Mouse (Mus musculus) thymus, postnatal 25 days (tissue): ENCODE results near the gene Mrps10.
"Not testable (repeated sequence)": the region's sequence is repeated elsewhere in the genome, so short reads cannot be mapped to it uniquely, and the experiment has no call there.

Source experiments
- DNase-seq: peaks from one replicate; pipeline ENCODE4 v3.0.0; 2022

Mrps10 gene

DNA sequence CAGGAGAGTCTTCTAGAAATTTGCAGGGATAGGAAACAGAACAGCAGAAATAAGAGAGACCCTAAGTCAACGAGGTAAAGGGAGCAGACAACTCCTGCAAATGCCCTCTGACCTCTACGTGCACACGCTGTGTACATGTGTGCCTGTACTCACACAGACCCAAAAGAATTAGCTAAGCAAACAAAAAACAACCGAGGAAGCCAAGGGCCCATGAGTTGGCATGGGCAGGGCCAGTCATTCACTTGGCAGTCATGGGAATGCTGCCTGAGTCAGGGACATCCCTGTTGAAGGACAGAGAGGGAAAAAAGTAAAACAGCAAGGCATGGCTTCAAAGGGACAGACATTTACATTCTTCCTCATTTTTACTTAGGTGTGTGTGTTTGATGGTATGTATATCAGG, 14.6 kb downstream of the Mrps10 start:
- no peak for DNase-seq

DNA sequence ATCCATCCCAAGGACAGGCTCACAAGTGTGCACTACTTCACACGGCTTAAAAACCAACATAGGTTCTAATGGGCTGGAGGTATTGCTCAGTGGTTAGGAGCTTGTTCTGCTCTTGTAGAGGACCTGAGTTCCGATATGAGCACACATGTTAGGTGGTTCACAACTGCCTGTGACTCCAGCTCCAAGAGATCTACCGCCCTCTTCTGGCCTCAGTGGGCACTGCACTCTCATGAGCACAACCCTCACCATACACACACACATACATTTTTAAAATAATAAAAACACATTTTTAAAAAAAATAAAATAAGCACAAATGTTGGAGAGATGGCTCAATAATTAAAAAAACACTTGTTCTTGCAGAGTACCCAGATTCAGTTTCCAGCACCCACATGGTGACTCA, 15.4 kb downstream of the Mrps10 start:
- no peak for DNase-seq

- no peak for DNase-seq
Measured at GRCm38 (mm10) chr17:47385145-47385544, 16.5 kb downstream of the Mrps10 start, which contains the start of gene Guca1b. Gene Guca1b (plus strand): TSS chr17:47385393.

GRCm38 (mm10) chr17:47386649-47387048, 18.0 kb downstream of the Mrps10 start:
- peak; percentile 73 for DNase-seq

DNA sequence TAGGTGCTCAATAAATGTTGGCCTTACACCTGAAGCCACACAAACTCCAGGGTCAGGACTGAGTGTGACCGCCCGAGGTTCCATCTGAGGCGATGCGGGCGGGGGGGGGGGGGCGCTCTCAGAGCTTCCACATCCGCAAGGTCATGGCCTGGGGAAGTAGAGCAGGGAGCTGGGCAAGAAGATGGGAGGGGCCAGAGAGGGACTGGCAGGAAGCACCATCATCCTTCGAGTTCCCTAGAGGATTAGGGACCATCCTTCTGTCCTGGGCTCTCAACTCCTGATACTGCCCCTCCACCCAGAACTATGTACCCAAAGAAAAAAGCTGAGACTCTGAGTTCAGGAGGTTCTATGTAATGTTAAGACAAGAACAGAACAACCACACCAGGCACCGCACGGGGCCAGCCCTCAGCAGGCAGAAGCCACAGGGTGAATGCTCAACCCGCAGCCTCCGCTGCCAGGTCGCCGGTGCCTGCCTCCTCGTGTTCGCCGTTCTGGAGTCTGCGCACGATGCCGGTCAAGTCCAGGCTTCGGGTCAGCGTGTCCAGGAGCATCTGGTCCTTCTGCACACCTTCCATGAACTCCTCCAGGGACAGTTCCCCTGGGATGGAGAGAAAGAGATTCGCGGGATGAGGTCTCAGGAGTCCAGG, 25.7 kb downstream of the Mrps10 start:
- DNase-seq, result peak; percentile 9

- peak; percentile 31 for DNase-seq
Measured at GRCm38 (mm10) chr17:47395376-47395913, 26.8 kb downstream of the Mrps10 start.

GRCm38 (mm10) chr17:47399091-47399490, 30.4 kb downstream of the Mrps10 start:
- DNase-seq, result no peak

DNA sequence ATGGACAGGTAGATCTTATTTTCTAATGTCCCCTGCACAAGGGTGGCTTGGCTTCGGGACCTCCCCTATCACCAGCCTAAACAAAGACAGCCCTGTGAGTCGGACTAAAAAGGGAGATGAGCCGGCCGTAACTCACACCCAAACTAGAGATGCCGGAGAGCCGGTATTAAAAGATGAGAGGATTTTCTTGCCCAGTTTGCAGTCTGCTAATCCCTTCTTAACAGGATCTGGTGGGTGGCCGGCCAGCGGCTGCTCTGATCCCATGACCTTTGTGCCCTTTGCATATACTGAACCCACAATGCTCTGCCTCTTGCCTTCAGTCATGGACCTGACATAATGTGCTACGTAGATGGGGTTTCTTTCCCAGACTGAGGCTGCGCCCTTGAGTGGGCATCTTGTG, 31.8 kb downstream of the Mrps10 start, which contains the start of gene Guca1a:
Gene Guca1a, minus strand, starts transcription at position 134 of the 400 bp plus-strand sequence.
- no peak for DNase-seq

GRCm38 (mm10) chr17:47407717-47408557, 39.2 kb downstream of the Mrps10 start:
- no peak for DNase-seq

DNA sequence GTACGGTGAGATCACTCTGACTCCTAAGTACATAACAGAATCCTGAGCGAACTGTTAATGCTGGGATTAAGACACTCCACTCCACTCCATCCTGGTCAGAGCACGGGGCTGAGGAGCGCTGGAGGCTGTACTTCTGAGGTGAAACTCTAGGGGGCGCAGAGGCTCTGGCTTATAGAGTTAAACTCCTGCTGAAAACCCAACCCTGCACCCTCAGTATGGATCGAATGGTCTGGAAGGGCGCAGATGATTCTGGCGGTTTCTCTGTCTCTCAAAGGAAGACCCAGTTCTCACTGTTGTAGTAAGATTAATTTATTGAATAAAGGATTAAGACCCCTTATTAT, 39.8 kb downstream of the Mrps10 start:
- peak; percentile 66 for DNase-seq

DNA sequence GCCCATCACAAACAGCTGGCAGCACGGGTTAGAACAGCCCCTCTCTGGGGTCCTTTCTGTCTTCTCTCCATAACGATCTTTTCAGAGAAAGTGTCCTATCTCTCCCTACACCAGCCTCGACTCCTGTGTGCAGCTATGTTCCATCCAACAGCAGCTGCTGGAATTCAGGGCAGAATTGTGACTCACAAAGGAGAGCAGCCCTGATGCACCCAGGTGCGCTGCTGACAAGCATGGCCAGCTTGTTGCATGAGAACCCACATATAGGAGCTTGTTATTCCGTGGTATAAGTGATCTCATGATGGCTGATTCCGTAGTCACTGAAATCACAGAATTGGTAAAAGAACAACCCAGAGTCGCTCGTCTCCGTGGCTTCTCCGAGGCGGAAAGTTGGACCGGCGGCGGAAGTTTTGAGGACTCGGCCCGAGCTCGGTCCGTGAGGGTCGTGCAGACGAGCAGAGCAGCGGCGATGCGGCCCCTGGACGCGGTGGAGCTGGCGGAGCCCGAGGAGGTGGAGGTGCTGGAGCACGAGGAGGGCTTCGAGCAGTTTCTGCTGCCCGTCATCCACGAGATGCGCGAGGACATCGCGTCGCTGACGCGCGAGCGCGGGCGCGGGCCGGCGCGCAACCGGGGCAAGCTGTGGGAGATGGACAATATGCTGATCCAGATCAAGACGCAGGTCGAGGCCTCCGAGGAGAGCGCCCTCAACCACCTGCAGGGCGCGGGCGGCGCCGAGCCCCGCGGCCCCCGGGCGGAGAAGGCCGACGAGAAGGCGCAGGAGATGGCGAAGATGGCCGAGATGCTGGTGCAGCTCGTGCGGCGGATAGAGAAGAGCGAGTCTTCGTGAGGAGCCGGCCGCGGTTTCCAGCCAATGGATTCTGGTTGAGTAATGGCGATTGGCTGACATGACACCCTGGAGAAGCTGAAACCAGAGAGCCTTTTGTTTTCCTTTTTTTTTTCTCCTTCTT, 41.5 kb downstream of the Mrps10 start:
- peak; percentile 33 for DNase-seq

- DNase-seq, result no peak
Measured at GRCm38 (mm10) chr17:47420195-47420594, 51.5 kb downstream of the Mrps10 start.

- no peak for DNase-seq
Measured at GRCm38 (mm10) chr17:47421566-47421965, 52.9 kb downstream of the Mrps10 start.

DNA sequence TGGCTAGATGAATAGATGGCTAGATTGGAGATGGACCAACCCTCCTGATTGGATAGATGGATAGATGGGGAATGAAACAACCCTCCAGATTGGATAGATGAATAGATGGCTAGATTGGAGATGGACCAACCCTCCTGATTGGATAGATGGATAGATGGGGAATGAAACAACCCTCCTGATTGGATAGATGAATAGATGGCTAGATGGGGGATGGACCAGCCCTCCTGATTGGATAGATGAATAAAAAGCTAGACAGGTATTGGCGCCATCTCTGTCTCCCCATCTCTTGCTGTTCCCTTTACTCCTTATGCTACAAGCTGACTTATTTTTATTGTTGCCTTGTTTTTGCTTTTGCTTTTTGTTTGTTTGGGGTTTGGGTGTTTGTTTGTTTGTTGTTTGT, 53.9 kb downstream of the Mrps10 start:
- DNase-seq, result not testable (repeated sequence)

DNA sequence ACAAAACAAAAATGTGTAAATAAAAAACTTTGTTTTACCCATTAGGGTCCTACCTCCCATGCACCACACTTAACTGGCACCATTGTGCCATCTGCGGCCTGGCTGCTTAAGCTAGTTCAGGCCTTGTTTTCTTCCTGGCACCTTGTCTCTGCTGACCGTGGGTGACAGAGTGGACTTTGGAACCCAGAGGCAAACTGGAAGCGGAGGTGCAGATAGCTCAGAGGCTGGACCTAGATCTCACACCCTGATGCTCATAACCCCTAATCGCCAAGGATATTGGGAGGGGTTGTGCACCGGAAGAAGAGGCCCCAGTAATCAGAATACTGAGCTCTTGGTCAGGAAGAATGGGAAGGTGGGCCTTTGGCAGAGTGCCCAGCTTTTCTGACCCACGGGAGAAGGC, 55.5 kb downstream of the Mrps10 start:
- DNase-seq, result no peak

- no peak for DNase-seq
Measured at GRCm38 (mm10) chr17:47427316-47427715, 58.6 kb downstream of the Mrps10 start.

- DNase-seq, result no peak
Measured at GRCm38 (mm10) chr17:47428831-47429304, 60.2 kb downstream of the Mrps10 start.

DNA sequence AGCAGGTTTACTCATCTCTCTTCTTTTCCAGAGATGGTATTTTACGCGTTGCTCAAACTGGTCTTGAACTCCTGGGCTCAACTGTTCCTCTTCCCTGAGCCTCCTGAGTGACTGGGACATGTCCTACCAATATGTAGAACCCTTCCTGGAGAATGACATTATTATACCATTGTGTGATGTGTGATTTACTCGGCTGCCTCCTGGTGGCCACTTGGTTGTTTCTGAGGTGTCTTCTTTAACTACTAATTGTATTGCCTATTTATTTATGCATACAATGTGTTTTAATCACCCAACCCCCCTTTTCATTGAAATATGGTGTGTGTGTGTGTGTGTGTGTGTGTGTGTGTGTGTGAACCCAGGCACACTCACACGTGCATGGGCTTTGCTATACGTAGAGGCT, 62.1 kb downstream of the Mrps10 start:
- no peak for DNase-seq
